Mouse (Mus musculus) cortical plate, adult 2 months (tissue): ENCODE data around the gene Csrnp3.

Experiments
- CTCF ChIP-seq: fragments of 200-500 bp; IDR thresholded peaks from 2 replicates; pipeline ENCODE4 v1.5.1; 2011; ENCODE audit warnings: mild to moderate bottlenecking, control low read depth, low read length; ENCODE audit not compliant: insufficient read depth; ENCODE audit errors: extremely low read depth
- POLR2A ChIP-seq: fragments of 200-500 bp; IDR thresholded peaks from 2 replicates; pipeline ENCODE4 v1.6.1; 2011; ENCODE audit warnings: mild to moderate bottlenecking, low read length, control low read depth; ENCODE audit not compliant: insufficient read depth; ENCODE audit errors: extremely low read depth

DNA sequence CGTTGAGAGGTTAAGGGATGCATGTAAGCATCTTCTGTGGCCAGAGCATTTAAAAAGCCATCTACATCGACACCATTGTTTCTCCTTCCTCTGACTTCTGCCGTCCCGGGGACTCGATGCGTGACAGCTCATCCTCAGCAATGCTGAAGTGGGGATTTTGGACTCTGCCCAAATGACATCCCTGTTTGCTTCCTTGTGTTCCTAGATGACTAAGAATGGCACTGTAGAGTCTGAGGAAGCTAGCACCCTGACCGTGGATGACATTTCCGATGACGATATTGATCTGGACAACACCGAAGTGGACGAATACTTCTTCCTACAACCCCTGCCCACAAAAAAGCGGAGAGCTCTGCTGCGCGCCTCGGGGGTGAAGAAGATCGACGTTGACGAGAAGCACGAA, 173.7 kb downstream of the Csrnp3 start:
- TF ChIP-seq CTCF (no peak), POLR2A (no peak)
